Mouse (Mus musculus): Measurements from ENCODE around the gene Nrd1.

DNA sequence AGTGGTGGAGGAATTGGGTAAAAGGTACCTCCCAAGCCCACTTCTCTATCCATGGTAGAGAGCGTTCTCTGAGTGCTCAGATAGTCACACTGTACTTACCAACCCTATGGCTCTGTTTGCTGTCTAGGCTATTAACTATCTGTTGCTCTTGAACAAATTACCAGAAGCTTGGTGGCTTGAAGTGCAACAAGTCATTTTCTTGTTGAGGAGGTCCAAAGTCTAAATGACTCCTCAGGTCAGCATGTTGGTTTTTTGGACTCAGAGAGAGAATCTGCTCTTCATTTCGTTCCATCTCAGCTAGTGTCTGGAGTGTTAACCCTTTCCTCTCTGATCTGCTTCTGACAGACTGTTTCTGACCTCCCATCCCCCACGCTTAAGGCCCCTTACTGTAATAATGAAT lies 24.6 kb downstream of the Nrd1 start:
- no peak for TF ChIP-seq CTCF (IDR thresholded peaks at IDR 0.05; ENCODE audit: insufficient read depth, low read length)
- no peak for TF ChIP-seq POLR2A (IDR thresholded peaks at IDR 0.05; ENCODE audit: borderline replicate concordance, extremely low read depth, low read depth, low read length)

Data from lung, adult 2 months (tissue).